Mouse (Mus musculus) gastrocnemius, postnatal 25 days (tissue): ENCODE results near the gene Ercc1. TPM values are rescaled to one million over a fixed set of nuclear protein-coding genes. Genes with fewer than 3 reads are reported as not detected.
A peak's percentile ranks its signal among the peaks of the same experiment; 100 is the strongest.

Experiments
- DNase-seq: peaks from one replicate; pipeline ENCODE4 v3.0.0; 2022
- total RNA-seq, 2 experiments: library from RNA; stranded (reverse); gene quantifications; 1 replicate in 1 of 2; 2 replicates in 1 of 2; pipeline ENCODE4 v1.2.3; 2021

Gene Ercc1
- total RNA-seq, 2 experiments from 2014 or later: 21.5 to 25.4 TPM

- no peak for DNase-seq
Measured at GRCm38 (mm10) chr7:19338060-19338459, 6.5 kb upstream of the Ercc1 start.

- no peak for DNase-seq
Measured at GRCm38 (mm10) chr7:19338596-19338995, 6.0 kb upstream of the Ercc1 start.

GRCm38 (mm10) chr7:19341250-19341649, 3.3 kb upstream of the Ercc1 start:
- DNase-seq: no peak

- DNase-seq: peak; percentile 72
Measured at GRCm38 (mm10) chr7:19341761-19342409, 2.7 kb upstream of the Ercc1 start.

GRCm38 (mm10) chr7:19342481-19343027, 2.0 kb upstream of the Ercc1 start:
- peak; percentile 71 for DNase-seq

GRCm38 (mm10) chr7:19343210-19343808, 1.3 kb upstream of the Ercc1 start:
- peak; percentile 57 for DNase-seq

GRCm38 (mm10) chr7:19344938-19345471, 427 bp downstream of the Ercc1 start:
- DNase-seq: peak; percentile 95

- no peak for DNase-seq
Measured at GRCm38 (mm10) chr7:19349188-19349915, 4.8 kb downstream of the Ercc1 start.

GRCm38 (mm10) chr7:19350221-19350620, 5.6 kb downstream of the Ercc1 start:
- DNase-seq: no peak

GRCm38 (mm10) chr7:19354991-19355390, 10.4 kb downstream of the Ercc1 start:
- no peak for DNase-seq

- no peak for DNase-seq
Measured at GRCm38 (mm10) chr7:19356311-19356710, 11.7 kb downstream of the Ercc1 start.

- no peak for DNase-seq
Measured at GRCm38 (mm10) chr7:19357381-19358375, 13.1 kb downstream of the Ercc1 start.

GRCm38 (mm10) chr7:19358634-19359033, 14.1 kb downstream of the Ercc1 start:
- no peak for DNase-seq

GRCm38 (mm10) chr7:19359299-19359891, 14.8 kb downstream of the Ercc1 start, which contains the start of the genes Cd3eap and Ppp1r13l:
Gene Cd3eap (minus strand): TSS chr7:19359483.
Gene Ppp1r13l (plus strand): TSS chr7:19359749.
- peak; percentile 85 for DNase-seq

- DNase-seq: peak; percentile 72
Measured at GRCm38 (mm10) chr7:19359892-19360641, 15.5 kb downstream of the Ercc1 start.

- DNase-seq: peak; percentile 91
Measured at GRCm38 (mm10) chr7:19360944-19361343, 16.4 kb downstream of the Ercc1 start.

- DNase-seq: peak; percentile 63
Measured at GRCm38 (mm10) chr7:19361720-19362119, 17.1 kb downstream of the Ercc1 start.

GRCm38 (mm10) chr7:19362276-19362675, 17.7 kb downstream of the Ercc1 start:
- DNase-seq: no peak

- peak; percentile 72 for DNase-seq
Measured at GRCm38 (mm10) chr7:19363881-19364280, 19.3 kb downstream of the Ercc1 start.

GRCm38 (mm10) chr7:19365376-19365775, 20.8 kb downstream of the Ercc1 start:
- no peak for DNase-seq
